Mouse (Mus musculus): ENCODE measurements around the gene Lrrc34. TPM values are rescaled to one million over a fixed set of nuclear protein-coding genes. Genes with fewer than 3 reads are reported as not detected.

Gene Lrrc34
- polyA plus RNA-seq (2014; fragmentation: Illumina TruSeq; extraction: RNeasy Lipid Tissue Mini Kit (QIAGEN cat#74804); ENCODE audit: low replicate concordance), result 0.30 TPM

GRCm38 (mm10) chr3:30647440-30648090 lies at the start of gene Lrrc34:
Gene Lrrc34 (minus strand): TSS chr3:30647869.

DNA sequence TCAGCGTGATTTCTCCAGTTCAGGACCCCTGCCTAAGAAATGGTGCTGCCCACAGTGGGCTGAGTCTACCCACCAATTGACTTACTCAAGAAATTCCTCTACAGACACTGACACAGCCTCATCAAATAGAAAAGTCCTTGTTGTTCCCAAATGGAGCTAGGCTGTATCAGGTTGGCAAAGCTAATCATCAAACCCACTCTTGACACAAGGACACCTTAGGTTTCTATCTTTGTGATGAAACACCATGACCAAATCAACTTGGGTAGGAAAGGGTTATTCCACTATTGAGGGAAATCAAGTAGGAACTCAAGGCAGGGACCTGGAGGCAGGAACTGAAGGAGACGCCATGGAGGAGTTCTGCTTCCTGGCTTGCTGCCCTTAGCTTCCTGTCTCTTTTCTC lies 3.5 kb downstream of the Lrrc34 start, which contains the start of gene Lrriq4:
Gene Lrriq4, plus strand, starts transcription at position 301 of the 400 bp plus-strand sequence.

DNA sequence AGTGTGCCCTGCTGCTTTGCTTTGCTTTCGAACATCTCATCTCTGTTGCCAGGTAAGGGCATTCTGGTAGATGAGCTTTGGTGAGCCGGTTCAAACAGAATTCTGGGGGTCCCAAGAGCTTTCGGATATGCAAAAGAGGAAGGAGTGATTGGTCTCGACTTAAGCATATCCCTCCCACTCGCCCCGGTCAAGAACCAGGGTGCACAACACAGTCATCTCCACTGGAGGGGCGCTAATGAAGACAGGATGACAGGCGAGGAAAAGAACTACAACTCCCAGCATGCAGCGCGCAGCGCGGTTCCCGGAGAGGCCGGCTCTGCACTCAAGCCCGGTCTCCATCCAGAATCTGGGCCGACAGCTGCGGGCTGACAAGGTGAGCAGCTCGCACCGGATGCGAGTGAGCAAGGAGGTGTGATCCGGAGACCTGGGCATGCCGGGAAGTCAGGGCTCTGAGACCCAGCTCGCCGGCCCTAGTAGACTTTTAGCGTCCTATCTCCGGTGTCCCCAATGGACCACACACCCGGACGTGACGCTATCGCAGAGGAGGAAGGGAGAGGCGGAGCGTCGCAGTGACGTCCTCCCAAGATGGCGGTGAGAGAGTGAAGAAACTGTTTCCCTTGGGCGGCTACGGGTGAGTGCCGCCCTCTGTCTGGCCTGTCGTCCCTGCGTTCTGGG lies 45.5 kb downstream of the Lrrc34 start, which contains the start of gene Mynn:
Gene Mynn, plus strand, starts transcription at position 1 of the 675 bp plus-strand sequence.

DNA sequence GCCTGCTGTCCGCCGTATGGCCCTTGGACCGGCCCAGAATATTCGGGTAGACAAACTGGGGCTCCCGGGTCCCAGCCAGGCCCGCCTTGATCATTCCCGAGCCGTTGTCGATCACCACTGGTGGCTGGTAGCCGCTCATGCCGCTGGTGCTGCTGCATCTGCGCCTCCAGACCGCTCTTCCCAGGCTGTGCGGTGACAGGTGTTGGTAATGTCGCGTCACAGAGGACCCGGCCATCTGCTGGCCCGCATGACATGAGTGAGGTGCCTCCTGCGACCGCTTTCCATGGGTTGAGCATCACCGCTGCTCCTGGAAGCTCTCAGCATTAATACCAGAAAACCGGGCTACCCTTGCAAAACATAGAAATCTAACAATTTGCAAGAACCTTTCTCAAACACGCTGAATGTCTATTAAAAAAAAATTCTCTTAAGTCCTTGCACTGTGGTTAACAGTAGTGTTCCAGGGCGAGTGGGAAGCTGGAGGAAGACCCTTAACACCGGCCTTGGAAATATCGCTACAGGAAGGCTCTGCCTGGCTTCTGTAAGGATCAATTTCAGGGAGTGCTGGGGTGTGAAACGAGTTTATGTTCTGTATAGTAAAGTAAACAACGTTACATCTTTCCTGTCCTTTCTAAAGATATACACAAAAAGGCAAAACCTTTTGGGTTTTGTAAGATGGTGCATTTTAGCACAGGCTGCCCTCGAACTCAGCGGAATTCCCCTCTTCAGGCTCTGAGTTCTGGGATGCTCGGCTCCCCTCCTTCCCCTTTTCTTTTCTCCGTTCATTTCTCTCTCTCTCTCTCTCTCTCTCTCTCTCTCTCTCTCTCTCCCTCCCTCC lies 47.7 kb downstream of the Lrrc34 start, which contains the start of gene Actrt3:
Gene Actrt3, minus strand, starts transcription at position 229 of the 835 bp plus-strand sequence.

Other genes with a start within 250 kb of the Lrrc34 start
- 9.6 TPM for gene Mecom, start 99.9 kb downstream of the Lrrc34 start, polyA plus RNA-seq (2014; fragmentation: Illumina TruSeq; extraction: RNeasy Lipid Tissue Mini Kit (QIAGEN cat#74804); ENCODE audit: low replicate concordance)
- gene Actrt3, start 47.9 kb downstream of the Lrrc34 start, polyA plus RNA-seq (2014; fragmentation: Illumina TruSeq; extraction: RNeasy Lipid Tissue Mini Kit (QIAGEN cat#74804); ENCODE audit: low replicate concordance), result not detected
- gene Mynn, start 45.8 kb downstream of the Lrrc34 start, polyA plus RNA-seq (2014; fragmentation: Illumina TruSeq; extraction: RNeasy Lipid Tissue Mini Kit (QIAGEN cat#74804); ENCODE audit: low replicate concordance), result 38.2 TPM
- gene Lrriq4, start 3.4 kb downstream of the Lrrc34 start, polyA plus RNA-seq (2014; fragmentation: Illumina TruSeq; extraction: RNeasy Lipid Tissue Mini Kit (QIAGEN cat#74804); ENCODE audit: low replicate concordance), result not detected
- gene Lrrc31, start 52.0 kb upstream of the Lrrc34 start, polyA plus RNA-seq (2014; fragmentation: Illumina TruSeq; extraction: RNeasy Lipid Tissue Mini Kit (QIAGEN cat#74804); ENCODE audit: low replicate concordance), result 3.5 TPM
- not detected for gene Samd7, start 98.4 kb upstream of the Lrrc34 start, polyA plus RNA-seq (2014; fragmentation: Illumina TruSeq; extraction: RNeasy Lipid Tissue Mini Kit (QIAGEN cat#74804); ENCODE audit: low replicate concordance)
- 160 TPM for gene Sec62, start 145.0 kb upstream of the Lrrc34 start, polyA plus RNA-seq (2014; fragmentation: Illumina TruSeq; extraction: RNeasy Lipid Tissue Mini Kit (QIAGEN cat#74804); ENCODE audit: low replicate concordance)
- gene Gpr160, start 208.1 kb upstream of the Lrrc34 start, polyA plus RNA-seq (2014; fragmentation: Illumina TruSeq; extraction: RNeasy Lipid Tissue Mini Kit (QIAGEN cat#74804); ENCODE audit: low replicate concordance), result 70.9 TPM

Measured in small intestine, adult 10 weeks (tissue).